8 mouse cellular contexts compared by ENCODE assay signal in the genomic region with DNA sequence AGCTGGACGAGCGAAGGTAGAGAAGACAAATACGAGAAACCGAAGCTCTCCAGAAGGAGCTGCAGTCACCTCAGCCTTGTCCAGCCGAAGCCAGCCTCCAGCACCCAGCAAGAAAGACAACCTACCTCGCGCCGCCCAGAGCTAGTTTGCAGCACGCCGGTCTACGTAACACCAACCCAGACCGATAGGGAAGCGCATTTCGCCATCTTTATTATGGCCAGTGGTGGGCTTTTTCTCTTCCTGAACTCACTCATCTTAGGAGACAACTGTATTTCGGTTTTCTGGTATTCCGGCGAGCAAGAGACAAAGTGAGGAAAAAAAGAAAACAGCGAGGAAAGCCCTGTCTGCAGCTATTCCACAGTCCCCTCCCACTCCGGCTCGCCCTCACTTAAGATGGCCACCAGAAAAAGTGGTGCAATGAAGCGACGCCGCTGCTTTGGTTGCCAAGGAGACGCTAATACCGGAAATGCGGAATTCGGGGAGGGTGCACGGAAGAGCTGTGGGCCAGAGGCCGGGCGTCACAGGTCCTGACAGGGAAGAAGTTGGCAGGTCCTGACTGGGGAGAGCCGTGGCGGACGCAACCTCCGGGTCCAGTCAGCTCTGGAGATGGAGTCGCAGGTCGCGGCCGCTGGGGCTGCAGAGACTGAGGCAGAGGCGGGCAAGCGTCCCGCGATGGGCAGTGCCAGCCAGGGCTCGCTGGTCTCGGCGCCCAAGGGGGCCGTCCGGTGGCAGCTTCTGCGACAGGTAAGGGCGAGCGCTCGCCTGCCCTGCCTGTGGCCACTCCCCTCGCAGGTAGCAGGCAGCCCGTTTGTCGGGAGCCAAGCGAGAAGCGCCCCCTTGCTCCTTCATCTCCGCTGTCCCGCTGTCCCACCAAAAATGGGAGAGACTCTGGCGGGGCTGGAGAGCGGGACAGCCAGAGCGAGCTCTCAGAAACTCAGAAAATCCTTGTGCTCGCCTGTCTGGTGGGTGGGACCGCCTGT. TPM values are rescaled to one million over a fixed set of nuclear protein-coding genes. Genes with fewer than 3 reads are reported as not detected.
DNase-seq lines count a peak whose midpoint lies in the region; ATAC-seq and TF ChIP-seq lines count a peak whose summit lies in the region.

Gene Prepl, minus strand, starts transcription at position 122 of the 980 bp plus-strand sequence.
Gene Camkmt, plus strand, starts transcription at position 433 of the 980 bp plus-strand sequence.

- no peaks in the 10 kb centered on the region for H3K36me3 ChIP-seq in forebrain, embryonic 10.5 days (replicated peaks)
- no peaks in the 10 kb centered on the region for H3K36me3 ChIP-seq in heart, embryonic 15.5 days
- H3K36me3 ChIP-seq in liver, embryonic 14.5 days (replicated peaks; ENCODE audit: control insufficient read depth, insufficient read depth, low read depth), result no peaks in the 10 kb centered on the region
- no peaks in the 10 kb centered on the region for H3K36me3 ChIP-seq in neural tube, embryonic 11.5 days (ENCODE audit: control insufficient read depth, insufficient read depth, low read length)
- H3K36me3 ChIP-seq in stomach, postnatal 0 days (ENCODE audit: control insufficient read depth, insufficient read depth, low read length), result no peaks in the 10 kb centered on the region

- H3K4me1 ChIP-seq in forebrain, embryonic 10.5 days, result peaks cover 28% of the 10 kb centered on the region
- H3K4me1 ChIP-seq in heart, embryonic 15.5 days (replicated peaks), result peaks cover 33% of the 10 kb centered on the region
- peaks cover 4 to 10% of the 10 kb centered on the region in 2 experiments; a peak in 3 of 4 replicates for H3K4me1 ChIP-seq in liver, embryonic 14.5 days (replicated peaks; ENCODE audit: control insufficient read depth in 2 of 2, insufficient read depth in 2 of 2, low read length in 1 of 2)
- peaks cover 2% of the 10 kb centered on the region; the same call in 1 of the 2 replicates for H3K4me1 ChIP-seq in neural tube, embryonic 11.5 days (ENCODE audit: control insufficient read depth, insufficient read depth, low read length)
- H3K4me1 ChIP-seq in stomach, postnatal 0 days (replicated peaks; ENCODE audit: control insufficient read depth, insufficient read depth), result no peaks in the 10 kb centered on the region

- H3K27me3 ChIP-seq in forebrain, embryonic 10.5 days (ENCODE audit: poor library complexity, severe bottlenecking), result no peaks in the 10 kb centered on the region
- H3K27me3 ChIP-seq in heart, embryonic 15.5 days, result no peaks in the 10 kb centered on the region
- H3K27me3 ChIP-seq in liver, embryonic 14.5 days (ENCODE audit: control insufficient read depth, insufficient read depth, low read length), result no peaks in the 10 kb centered on the region
- no peaks in the 10 kb centered on the region for H3K27me3 ChIP-seq in neural tube, embryonic 11.5 days (ENCODE audit: control insufficient read depth, insufficient read depth, low read length)
- H3K27me3 ChIP-seq in stomach, postnatal 0 days (ENCODE audit: control insufficient read depth, insufficient read depth, low read length), result no peaks in the 10 kb centered on the region

- peak; percentile 90 for TF ChIP-seq EP300 in liver, embryonic 14.5 days (IDR thresholded peaks at IDR 0.05; ENCODE audit: low read depth)
- TF ChIP-seq EP300 in stomach, postnatal 0 days (optimal IDR thresholded peaks at IDR 0.05), result peak; percentile 98

- peak within 1 kb of the TSS; percentile 90 for H3K4me2 ChIP-seq in heart, embryonic 15.5 days
- peak within 1 kb of the TSS; percentile 87 for H3K4me2 ChIP-seq in liver, embryonic 14.5 days (ENCODE audit: low read depth)
- H3K4me2 ChIP-seq in neural tube, embryonic 11.5 days (ENCODE audit: low read depth), result peak within 1 kb of the TSS; percentile 59
- H3K4me2 ChIP-seq in stomach, postnatal 0 days (replicated peaks; ENCODE audit: low read depth), result peak within 1 kb of the TSS; percentile 86

- H3K4me3 ChIP-seq in forebrain, embryonic 10.5 days, result peak within 1 kb of the TSS; percentile 91
- peak within 1 kb of the TSS; percentile 92 for H3K4me3 ChIP-seq in heart, embryonic 15.5 days
- H3K4me3 ChIP-seq in liver, embryonic 14.5 days (ENCODE audit: insufficient read depth in 1 of 2, low read depth in 2 of 2, low read length in 2 of 2), result peak within 1 kb of the TSS; percentile 70 to 95
- H3K4me3 ChIP-seq in neural tube, embryonic 11.5 days (ENCODE audit: low read depth, low read length), result peak within 1 kb of the TSS; percentile 55
- peak within 1 kb of the TSS; percentile 88 for H3K4me3 ChIP-seq in stomach, postnatal 0 days (ENCODE audit: low read depth, low read length)

- no peaks in the 10 kb centered on the region for H3K9me3 ChIP-seq in forebrain, embryonic 10.5 days
- no peaks in the 10 kb centered on the region for H3K9me3 ChIP-seq in heart, embryonic 15.5 days (replicated peaks)
- no peaks in the 10 kb centered on the region for H3K9me3 ChIP-seq in liver, embryonic 14.5 days (ENCODE audit: control insufficient read depth, low read length)
- no peaks in the 10 kb centered on the region for H3K9me3 ChIP-seq in neural tube, embryonic 11.5 days (ENCODE audit: control insufficient read depth, low read length)
- H3K9me3 ChIP-seq in stomach, postnatal 0 days (ENCODE audit: control insufficient read depth, low read length), result no peaks in the 10 kb centered on the region

- WGBS in forebrain, embryonic 10.5 days, result under 1% methylated on average over 63 of the region's 63 CpGs
- under 1% methylated on average over 63 of the region's 63 CpGs for WGBS in heart, embryonic 15.5 days
- WGBS in liver, embryonic 14.5 days (ENCODE audit: insufficient replicate concordance), result under 1% methylated on average over 63 of the region's 63 CpGs
- under 1% methylated on average over 60 of the region's 63 CpGs for WGBS in neural tube, embryonic 11.5 days
- WGBS in stomach, postnatal 0 days, result under 1% methylated on average over 60 of the region's 63 CpGs

- peak; percentile 94 to 97 for DNase-seq in CD8-positive naive resting alpha-beta T cell, adult 2 months (ENCODE audit: low read depth in 2 of 2, low spot score in 2 of 2)
- peak; percentile 96 for DNase-seq in c-Kit-positive CD71-negative TER-119-negative erythroid progenitor cells, embryonic 14.5 days (ENCODE audit: low read depth)
- DNase-seq in forebrain, embryonic 10.5 days (ENCODE audit: extremely low spot score, low spot score), result peak; percentile 97
- DNase-seq in kidney, postnatal 25 days, result peak; percentile 96 to 98
- peak; percentile 96 for DNase-seq in liver, embryonic 14.5 days (ENCODE audit: low read depth in 3 of 3, low spot score in 3 of 3)
- DNase-seq in neural tube, embryonic 11.5 days (ENCODE audit: low spot score), result peak; percentile 96
- DNase-seq in stomach, postnatal 0 days (ENCODE audit: low spot score), result peak; percentile 96

- 0 out of 2 replicates have a peak, but pooled peaks have one; percentile 24 for TF ChIP-seq CTCF in liver, embryonic 14.5 days (IDR thresholded peaks at IDR 0.05; ENCODE audit: low read depth)
- TF ChIP-seq CTCF in stomach, postnatal 0 days (IDR thresholded peaks at IDR 0.05; ENCODE audit: low read depth), result peak; percentile 52

- ATAC-seq in heart, embryonic 15.5 days (replicated peaks; ENCODE audit: insufficient number of reproducible peaks, insufficient read depth, low FRiP score, low read depth), result peak; percentile 97
- peak; percentile 99 for ATAC-seq in liver, embryonic 14.5 days (ENCODE audit: insufficient read depth)
- peak; percentile 99 for ATAC-seq in neural tube, embryonic 11.5 days (ENCODE audit: insufficient read depth, low FRiP score, low TSS enrichment)
- ATAC-seq in stomach, postnatal 0 days (ENCODE audit: low FRiP score, low TSS enrichment), result peak; percentile 99

- H3K9ac ChIP-seq in heart, embryonic 15.5 days, result peak within 1 kb of the TSS; percentile 79
- H3K9ac ChIP-seq in liver, embryonic 14.5 days (replicated peaks), result peak within 1 kb of the TSS; percentile 74
- peak within 1 kb of the TSS; percentile 65 for H3K9ac ChIP-seq in neural tube, embryonic 11.5 days (ENCODE audit: low read length)
- peak within 1 kb of the TSS; percentile 87 for H3K9ac ChIP-seq in stomach, postnatal 0 days (ENCODE audit: low read length)

- H3K27ac ChIP-seq in forebrain, embryonic 10.5 days, result peak within 1 kb of the TSS; percentile 90
- peak within 1 kb of the TSS; percentile 83 for H3K27ac ChIP-seq in heart, embryonic 15.5 days
- peak within 1 kb of the TSS; percentile 10 for H3K27ac ChIP-seq in liver, embryonic 14.5 days
- peak within 1 kb of the TSS; percentile 72 for H3K27ac ChIP-seq in neural tube, embryonic 11.5 days (ENCODE audit: low read depth, low read length)
- peak within 1 kb of the TSS; percentile 88 for H3K27ac ChIP-seq in stomach, postnatal 0 days (replicated peaks)

RNA-seq across cellular contexts. Expression of gene Prepl, which starts in this region (rescaled TPM):
- 30.2 and 31.1 TPM in 2 replicates for polyA plus RNA-seq in forebrain, embryonic 10.5 days (2016; fragmentation: Nextera tagmentation; extraction: Ambion mirVana)
- 23.5 and 28.7 TPM in 2 replicates for polyA plus RNA-seq in heart, embryonic 15.5 days (2015; fragmentation: Nextera tagmentation; extraction: Ambion mirVana)
- polyA plus RNA-seq in liver, embryonic 14.5 days (2012; rRNA removed), result 5.7 and 7.2 TPM in 2 replicates
- 6.5 and 7.5 TPM in 2 replicates for polyA plus RNA-seq in liver, embryonic 14.5 days (2014; fragmentation: Nextera tagmentation; extraction: Ambion mirVana)
- polyA plus RNA-seq in neural tube, embryonic 11.5 days (2014; fragmentation: Nextera tagmentation; extraction: Ambion mirVana), result 67.7 and 75.6 TPM in 2 replicates
- polyA plus RNA-seq in stomach, postnatal 0 days (2015; fragmentation: Nextera tagmentation; extraction: Ambion mirVana), result 15.5 and 15.7 TPM in 2 replicates

RNA-seq across cellular contexts. Expression of gene Camkmt, which starts in this region (rescaled TPM):
- polyA plus RNA-seq in forebrain, embryonic 10.5 days (2016; fragmentation: Nextera tagmentation; extraction: Ambion mirVana), result 14.0 and 14.4 TPM in 2 replicates
- polyA plus RNA-seq in heart, embryonic 15.5 days (2015; fragmentation: Nextera tagmentation; extraction: Ambion mirVana), result 5.0 and 7.0 TPM in 2 replicates
- polyA plus RNA-seq in liver, embryonic 14.5 days (2012; rRNA removed), result 0.76 and 0.77 TPM in 2 replicates
- 3.0 and 3.6 TPM in 2 replicates for polyA plus RNA-seq in liver, embryonic 14.5 days (2014; fragmentation: Nextera tagmentation; extraction: Ambion mirVana)
- polyA plus RNA-seq in neural tube, embryonic 11.5 days (2014; fragmentation: Nextera tagmentation; extraction: Ambion mirVana), result 11.3 and 12.1 TPM in 2 replicates
- 8.0 and 8.3 TPM in 2 replicates for polyA plus RNA-seq in stomach, postnatal 0 days (2015; fragmentation: Nextera tagmentation; extraction: Ambion mirVana)

Comparison
In these comparisons a context has a peak if more than half of its experiments do, and no peak if none do; other contexts are left out.
1. Peak in every context shown above with its lines: DNase-seq, ATAC-seq, H3K4me3 ChIP-seq and H3K27ac ChIP-seq.
2. H3K27ac ChIP-seq: peak in every context shown above with its lines; median percentile 90 in forebrain, embryonic 10.5 days; 88 in stomach, postnatal 0 days; 83 in heart, embryonic 15.5 days; 72 in neural tube, embryonic 11.5 days; 10 in liver, embryonic 14.5 days.